Mouse (Mus musculus): ENCODE results near the gene Sh3tc1. TPM values are rescaled to one million over a fixed set of nuclear protein-coding genes. Genes with fewer than 3 reads are reported as not detected.

Sh3tc1 gene
- polyA plus RNA-seq, 2 experiments from 2014 or later: 2.1 to 2.5 TPM

DNA sequence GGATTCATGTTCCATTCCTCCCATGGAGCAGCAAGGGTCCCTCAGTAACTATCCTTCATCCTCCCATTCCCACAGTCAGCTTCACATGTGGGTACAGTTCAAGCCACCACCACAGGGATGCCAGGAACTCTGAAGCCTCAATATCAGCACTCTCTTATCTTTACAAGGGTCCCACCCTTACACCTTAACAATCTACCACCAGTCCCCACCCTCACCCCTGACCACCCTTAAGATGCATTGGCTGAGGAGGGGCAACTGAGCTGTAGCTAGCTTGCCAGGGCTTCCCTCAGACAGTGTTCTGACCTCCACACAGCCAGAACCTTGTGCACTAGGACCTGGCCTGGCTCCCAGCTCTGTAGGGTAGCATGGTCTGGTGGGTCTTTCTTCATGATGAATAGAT is 20.4 kb downstream of the Sh3tc1 start:
- ATAC-seq: no peak

DNA sequence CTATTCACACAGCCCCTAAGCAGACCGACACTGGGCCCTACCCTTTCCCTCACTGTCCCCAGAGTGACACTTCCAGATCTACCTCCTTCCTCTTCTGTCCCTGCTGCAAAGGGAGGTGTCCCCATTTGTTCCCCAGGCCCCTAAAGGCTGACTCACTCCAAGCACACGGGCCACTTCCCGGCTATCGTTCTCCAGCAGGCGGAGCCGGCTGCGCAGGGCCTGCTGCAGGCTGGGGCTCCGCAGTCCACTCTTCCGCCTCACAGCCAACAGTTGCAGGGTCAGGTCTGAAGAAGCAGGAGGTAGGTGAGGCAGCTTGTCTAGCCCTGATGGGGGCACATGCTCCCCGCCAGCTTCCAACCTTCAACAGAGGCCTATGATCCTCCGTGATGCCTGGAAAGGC is 21.0 kb downstream of the Sh3tc1 start:
- ATAC-seq: no peak

DNA sequence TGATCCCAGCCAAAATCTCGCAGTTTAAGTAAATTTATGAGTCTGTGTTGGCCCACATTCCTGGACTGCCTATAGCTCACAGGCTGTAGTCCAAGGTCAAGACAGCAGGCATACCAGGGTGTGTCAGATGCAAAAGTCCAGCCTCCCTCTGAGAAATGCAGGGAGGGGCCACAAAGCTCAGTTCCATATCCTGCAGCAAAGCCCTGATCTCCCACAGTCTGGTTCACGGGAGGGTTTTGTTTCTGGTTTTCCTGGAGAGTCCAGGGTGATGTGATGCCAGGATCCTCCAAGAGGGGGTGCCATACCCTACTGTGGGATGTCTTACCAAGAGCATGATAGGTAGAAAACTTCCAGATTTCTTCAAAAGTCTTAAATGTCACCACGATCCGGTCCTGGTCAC is 21.8 kb downstream of the Sh3tc1 start:
- ATAC-seq: no peak

DNA sequence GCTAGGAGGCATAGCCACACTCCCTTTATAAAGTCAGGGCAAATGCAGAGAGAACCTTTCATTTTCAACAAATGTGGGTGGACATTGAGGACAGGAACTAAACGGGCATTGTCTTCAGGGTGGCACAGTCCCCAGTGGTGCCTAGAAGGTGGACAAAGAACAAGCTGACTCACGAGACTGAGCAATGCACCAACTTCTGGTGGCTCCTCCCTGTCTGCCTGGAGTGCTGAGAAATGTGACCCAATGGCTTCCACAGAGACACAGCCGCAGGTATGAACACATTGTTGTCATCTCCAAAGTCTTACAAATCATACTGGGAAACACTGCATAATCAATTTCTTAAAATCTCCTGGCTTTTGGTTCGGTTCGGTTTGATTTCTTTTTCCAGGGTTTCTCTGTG is 22.3 kb downstream of the Sh3tc1 start:
- no peak for ATAC-seq

DNA sequence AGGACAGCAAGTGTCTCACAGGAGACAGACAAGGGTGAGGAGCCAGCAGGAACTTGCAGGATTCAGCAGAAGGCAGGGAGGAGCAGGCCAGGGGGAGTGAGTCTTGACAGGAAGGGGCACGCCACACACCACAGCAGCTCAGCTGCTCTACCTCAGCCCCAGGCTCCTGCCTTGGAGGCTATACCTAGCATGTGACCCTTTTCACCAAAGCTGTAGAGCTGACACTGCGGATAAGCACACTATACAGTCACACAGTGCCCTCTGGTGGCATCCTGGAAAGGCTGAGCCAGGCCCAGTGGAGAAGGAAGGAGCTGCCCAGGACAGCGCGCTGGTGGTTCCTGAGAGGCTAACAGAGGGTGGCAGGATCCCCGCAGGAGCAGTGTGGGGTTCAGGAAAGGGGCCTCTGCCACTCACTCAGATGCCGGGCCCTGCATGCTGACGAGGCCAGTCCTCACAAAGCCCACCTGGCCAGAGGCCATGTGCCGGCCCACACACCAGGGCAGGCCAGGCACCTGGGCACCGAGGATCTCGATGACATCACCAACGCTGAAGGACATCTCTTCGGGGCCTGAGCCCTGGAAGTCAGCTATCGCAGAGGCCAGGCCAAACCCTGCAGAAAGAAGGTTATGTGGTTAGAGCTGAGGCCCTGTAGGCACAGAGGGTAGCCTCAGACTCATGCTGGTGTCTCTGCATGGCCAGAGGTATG is 26.0 kb downstream of the Sh3tc1 start:
- no peak for ATAC-seq

DNA sequence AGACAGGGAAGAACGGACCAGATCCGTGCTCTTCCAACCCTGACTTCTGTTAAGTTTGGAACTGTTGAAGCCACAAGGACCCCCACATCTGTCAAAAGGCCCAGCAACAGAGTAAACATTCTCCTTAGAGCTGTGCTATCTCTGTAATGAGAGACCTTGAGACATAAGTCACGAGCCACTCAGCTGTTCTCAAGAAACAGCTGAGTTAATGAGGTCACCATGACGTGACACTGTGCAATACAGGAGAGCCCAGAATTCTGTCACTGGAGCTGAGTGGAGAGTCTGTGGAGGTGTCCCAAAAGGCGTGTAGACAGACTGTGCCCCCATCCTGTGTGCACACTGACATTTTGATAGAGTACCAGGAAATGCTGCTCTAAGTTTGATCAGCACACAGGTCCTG is 27.3 kb downstream of the Sh3tc1 start:
- no peak for ATAC-seq

DNA sequence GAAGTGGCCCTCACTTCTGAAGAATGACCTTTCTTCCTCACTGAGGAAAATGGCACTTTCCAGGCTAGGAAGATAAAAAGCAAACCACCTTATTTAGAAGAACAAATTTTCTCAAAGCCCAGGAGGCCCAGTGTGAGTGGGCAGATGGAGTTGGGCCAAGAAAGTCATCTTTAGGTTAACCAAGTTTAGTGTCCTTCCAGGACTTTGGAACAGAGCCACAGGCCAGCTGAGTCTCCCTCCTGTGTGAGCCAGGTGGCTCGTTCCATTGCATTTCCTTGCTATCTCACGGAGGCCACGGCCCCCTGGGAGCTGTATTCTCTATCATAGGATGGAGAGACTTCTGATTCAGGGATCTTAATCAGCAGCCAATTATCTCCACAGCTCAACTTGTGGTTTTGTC is 28.9 kb downstream of the Sh3tc1 start:
- ATAC-seq: no peak

DNA sequence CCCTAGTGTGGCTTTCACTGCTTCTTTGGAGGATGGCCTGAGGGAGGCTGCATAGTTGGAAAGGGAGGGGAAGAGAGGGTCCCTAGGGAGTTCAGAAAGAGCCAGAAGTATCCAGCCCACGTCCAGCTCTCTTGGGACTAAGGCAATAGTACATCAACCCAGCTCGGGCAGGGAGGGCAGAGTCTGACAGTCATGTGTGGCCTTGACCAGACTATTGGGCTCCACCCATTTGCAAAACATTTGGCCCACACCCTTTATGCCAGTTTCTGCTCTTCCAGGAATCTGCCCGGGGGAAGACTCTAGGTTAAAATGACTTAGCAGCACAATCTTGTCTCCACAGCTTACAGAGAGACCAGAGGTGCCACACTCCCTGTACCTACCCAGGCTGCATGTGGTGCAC is 29.3 kb downstream of the Sh3tc1 start:
- no peak for ATAC-seq

DNA sequence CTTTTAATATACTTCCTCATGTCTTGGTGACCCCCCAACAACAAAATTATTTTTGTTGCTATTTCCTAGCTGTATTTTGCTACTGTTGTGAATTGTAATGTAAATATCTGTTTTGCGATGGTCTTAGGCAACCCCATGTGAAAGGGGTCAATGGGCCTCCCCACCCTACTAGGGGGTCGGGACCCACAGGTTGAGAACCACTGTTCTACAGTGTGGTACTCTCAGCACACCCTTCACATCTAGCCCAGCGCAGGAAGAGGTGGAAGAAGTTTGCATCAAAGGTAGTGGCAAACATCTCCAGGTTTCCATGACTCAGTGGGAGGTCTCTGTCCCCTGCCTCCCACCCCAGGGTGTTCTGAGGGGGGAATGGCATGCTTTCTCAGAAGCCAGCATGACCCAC is 34.4 kb downstream of the Sh3tc1 start:
- no peak for ATAC-seq

DNA sequence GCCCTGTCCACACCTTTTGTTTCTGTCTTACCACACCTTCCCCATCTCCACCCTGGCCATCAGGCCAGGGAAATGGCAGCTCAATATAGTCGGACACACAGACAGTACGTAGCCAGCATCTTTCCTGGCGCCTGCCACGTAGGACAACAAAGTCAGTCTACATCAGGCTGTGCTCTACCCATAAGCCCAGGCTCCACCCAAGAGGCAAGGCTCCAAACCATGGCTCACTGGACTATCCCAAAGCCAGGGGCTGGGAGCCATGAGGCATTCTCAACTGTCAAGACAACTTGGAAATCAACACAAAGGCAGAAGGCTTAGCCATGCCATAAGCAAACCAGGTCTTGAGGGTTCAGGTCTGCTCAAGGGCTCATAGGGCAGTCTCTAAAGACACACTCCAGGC is 36.0 kb downstream of the Sh3tc1 start:
- ATAC-seq: no peak

DNA sequence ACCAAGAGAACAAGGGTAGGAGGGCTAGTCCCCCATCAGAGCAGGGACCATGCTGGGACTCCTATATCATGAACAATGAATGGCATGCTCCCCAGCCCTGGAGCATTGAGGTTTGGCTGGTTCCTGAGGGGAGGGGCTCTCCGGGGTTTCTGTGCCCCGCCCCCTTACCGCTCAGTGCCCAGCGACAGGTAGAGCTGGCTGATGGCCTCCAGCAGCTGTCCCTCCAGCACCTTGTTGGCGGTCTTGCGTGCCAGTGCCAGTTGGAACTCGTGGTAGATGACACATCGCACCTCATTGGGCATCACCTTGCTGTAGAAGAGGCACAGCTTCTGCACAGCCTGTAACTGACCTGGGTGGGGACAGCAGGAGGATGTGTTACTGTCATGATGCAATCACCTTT is 36.6 kb downstream of the Sh3tc1 start:
- ATAC-seq: no peak

DNA sequence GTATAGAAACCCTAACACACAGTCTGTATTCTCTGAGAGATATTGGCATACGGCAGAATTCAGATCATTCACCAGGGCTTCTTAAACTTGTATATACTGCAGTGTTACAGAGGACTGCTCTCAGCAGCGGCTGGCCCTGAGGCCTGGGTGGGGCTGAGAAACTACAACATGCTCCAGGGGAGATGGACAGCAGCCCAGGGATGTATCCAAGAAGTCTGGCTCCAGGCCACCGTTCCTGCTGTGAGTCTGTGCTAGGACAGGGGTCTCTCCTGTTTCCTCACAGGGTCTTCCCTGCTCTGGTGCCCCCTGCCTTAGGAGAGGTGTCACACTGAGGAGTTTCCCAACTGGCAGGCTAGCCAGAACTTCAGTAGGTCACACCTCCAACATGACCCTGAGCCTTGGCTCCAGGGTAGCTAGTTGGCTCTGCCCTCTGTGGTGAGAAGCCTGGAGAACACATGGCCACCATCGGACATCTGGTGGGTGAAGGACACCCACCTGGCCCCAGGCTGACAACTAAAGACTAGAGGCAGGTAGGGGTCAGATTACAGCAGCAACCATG is 37.1 kb downstream of the Sh3tc1 start:
- ATAC-seq: no peak

DNA sequence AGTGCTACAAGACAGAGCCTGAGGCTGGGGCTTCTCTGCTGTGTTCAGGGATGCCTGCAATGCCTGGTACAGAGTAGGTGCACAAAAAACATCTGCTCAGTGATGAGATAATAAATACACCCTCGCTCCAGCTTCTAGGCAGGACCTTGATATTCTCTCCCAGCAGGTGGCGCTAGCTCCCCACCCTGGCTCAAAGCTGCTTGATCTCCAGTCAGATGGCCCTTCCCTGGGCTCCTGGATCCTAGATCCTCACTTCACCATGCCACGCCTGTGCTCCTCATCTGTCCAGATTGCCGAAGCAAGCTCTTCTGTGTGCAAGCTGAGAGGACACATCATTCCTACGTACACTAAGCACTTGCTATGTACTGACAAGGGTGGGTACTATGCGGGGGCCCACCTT is 38.7 kb downstream of the Sh3tc1 start:
- ATAC-seq: no peak

DNA sequence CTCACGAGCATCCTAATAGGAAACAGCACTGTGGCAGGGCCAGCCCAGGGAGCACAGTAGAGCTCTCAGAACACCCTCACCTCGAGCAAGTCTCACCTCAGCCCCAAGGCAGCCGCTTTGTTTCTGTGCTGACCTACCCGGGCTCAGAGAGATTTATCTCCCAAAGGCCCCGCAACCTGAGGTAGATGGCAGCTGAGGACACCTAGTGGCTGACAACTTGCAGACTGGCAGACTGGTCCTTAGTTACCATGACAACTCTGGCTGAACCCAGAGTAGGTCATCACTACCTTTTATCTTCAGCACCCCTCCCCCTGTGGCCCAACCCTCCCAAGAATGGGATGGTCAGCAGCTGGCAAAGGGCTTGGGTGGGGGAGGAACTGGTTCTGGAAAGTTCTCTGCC is 44.0 kb downstream of the Sh3tc1 start:
- ATAC-seq: no peak

DNA sequence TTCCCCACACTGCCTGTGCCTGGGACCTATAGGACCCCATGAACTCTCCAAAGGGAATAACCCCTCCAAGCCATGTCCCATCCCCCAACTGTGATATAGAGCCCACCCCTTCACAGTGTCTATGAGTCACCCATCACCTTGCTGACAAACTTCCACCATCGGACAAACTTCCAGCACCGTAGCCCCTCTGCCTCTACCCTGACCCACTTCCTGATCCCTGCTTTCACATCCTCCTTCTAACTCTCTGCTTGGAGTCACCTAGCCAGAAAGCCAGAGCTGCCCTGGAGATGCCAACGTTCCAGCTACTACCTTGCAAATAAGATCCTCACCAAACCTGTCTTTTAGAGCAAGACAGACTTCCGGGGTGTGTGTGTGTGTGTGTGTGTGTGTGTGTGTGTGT is 46.1 kb downstream of the Sh3tc1 start:
- no peak for ATAC-seq

DNA sequence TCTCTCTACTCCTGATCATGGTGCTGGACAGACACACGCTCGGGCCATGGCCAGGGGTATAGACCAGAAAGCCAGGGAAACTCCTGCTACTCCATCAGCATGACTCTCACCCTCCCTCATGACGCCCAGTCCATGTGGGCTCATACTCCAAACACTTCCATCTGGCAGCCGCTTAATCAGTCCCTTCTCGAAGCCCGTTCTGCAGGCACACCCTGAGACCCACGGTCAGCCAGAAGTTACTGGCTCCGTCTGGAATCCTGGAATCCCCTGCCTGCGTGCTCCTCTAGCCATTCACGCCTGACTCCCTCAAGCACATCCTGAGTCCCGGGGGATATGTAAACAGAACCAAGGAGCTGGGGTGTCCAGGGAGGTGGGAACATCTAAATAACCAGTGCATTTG is 48.5 kb downstream of the Sh3tc1 start:
- no peak for ATAC-seq

DNA sequence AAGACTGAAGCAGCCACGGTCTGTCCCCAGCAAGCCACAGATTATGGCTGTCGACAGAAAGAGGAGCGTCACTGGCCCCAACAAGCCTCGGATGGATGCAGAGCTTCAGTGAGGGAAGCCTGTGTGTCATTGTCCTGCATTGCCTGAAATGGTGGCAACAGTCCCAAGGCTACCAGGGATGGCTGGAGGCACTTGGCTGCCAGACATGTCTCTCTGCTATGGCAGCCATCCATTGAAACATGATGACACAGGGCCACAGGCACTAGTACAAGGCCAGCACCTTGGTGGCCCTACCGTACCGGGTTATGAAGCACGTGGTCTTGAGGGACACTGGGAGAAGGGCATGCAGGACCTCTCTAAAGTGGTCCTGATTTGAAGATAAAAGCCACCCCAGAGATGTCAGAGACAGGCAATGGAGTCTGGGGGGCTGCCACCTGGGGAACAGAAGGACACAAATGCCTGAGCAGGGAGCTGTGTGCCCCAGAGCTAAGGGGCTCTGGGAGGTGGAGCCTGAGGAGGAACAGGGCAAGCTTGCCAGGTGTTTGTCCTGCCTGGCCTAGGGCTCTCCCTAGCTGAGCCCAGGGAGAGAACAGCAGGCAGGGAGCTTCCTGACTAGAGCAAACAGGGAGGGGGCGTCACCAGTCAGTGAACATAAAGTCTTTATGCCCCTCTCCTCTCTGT is 49.2 kb downstream of the Sh3tc1 start:
- no peak for ATAC-seq

DNA sequence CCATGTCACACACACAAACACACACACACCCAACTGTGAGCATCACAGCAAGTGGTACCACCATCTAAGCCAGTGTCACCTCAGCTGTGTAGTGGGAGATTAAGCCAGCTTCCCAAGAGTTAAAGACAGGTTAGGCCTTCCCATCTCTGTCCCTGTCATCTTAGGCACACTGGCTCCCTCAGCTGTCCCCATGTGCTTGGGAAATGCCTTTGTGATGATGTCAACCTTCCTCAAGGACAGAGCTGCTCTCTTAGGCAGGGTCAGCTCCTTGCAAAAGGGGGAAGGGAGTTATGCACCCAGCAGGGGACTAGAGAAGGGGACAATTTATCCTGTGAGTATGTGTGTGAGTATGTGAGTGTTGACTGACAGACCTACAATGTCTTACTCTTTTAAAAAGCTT is 50.4 kb downstream of the Sh3tc1 start:
- ATAC-seq: no peak

DNA sequence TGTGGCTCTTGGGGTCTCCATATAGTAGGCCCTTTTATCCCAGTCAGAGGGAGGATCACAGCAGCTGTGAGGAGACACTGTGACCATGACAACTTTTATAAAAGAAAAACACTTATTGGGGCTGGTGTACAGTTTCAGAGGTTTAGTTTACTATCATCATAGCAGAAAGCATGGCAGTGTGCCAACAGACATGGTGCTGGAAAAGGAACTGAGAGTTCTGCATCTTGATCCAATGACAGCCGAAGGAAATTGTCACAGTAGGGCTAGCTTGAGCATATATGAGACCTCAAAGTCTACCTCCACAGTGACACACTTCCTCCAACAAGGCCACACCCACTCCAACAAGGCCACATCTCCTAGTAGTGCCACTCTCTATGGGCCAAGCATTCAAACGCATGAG is 50.9 kb downstream of the Sh3tc1 start:
- ATAC-seq: no peak

DNA sequence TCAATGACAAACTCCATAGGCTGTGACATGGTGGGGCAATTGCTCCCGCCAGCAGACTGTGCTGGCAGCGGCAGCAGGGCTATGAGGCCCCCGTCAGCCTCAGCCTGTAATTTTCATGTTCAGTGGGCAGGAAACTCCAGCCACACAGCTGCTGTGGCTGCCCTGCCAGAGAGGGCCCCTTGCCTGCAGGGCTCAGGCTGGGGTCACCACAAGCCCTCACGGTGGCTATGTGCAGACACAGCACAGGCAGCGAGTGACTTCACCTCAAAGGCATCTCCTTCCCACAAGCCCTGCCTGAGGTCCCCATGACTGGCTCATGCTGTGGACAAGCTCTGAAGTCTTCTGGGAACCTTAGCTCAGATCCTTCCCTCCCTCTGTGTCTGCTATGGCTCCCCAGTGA is 52.7 kb downstream of the Sh3tc1 start:
- no peak for ATAC-seq

DNA sequence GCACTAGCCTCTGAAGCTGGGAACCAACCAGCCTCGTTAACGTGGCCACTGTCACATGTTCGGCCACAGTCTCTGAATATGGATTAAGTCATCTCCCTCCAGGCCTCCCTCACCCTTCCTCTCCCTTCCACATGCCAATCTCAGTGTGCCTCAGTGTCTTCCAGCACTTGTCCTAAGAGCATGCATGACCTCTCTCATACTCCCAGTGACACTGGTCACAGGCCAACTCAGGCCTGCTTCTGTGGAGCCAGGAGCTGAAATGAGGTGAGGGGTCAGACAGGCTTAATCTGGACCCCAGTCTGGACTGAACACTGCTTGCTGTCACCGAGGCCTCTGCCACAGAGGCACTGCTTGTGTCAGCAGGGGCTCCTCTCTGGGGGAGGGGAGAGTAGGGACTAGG is 53.5 kb downstream of the Sh3tc1 start:
- no peak for ATAC-seq

DNA sequence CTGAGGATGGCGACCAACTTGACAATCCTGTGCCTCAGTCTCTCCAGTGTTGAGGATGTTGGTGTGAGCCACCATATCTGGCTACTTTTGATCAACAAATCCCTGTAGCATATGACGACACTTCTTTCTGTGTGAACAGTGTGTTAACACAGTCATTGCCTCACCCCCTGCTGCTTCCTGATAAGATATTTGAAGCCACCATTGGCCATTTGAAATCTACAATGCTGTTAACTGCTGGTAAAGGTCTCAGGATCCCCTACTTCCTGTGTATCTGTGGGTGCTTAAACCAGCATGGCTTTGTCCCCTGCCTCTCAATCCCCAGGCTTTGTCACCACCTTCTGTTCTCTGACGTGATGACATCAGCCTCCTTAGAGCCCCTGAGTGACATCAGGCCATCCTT is 54.7 kb downstream of the Sh3tc1 start:
- ATAC-seq: no peak

DNA sequence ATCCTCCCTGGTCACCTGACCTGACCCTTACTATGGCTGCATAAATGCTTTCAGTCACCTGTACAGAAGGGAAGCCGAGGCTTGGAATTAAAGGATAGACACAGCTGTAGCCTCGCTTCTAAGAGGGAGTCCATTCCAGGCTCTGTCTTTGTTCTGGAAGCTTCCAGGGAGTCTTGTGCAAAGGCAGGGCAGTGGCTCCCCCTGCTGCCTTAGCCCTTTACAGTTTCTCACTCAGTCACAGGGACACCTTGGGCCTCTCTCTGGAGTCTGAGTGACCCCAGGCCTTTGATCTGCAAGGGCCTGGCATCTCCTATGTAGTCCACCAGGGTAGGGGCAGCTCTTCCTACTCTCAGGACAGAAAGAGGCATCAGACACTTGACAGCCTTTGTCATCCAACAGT is 58.8 kb downstream of the Sh3tc1 start:
- no peak for ATAC-seq

Data from activated CD4-positive, CD25-positive, alpha-beta regulatory T cell, adult 4 months (primary cell).